Mouse (Mus musculus) embryonic fibroblast, embryonic 13.5 days (primary cell): ENCODE measurements around the gene Pde4d. TPM values are rescaled to one million over a fixed set of nuclear protein-coding genes. Genes with fewer than 3 reads are reported as not detected.

ENCODE experiments used
- H3K27ac ChIP-seq: 2 replicates; pipeline ENCODE4 v1.5.1; 2012; ENCODE audit warnings: low read length, control low read depth, inconsistent platforms; ENCODE audit not compliant: insufficient read depth
- H3K4me1 ChIP-seq: 2 replicates; pipeline ENCODE4 v1.6.1; 2011; ENCODE audit warnings: low read length; ENCODE audit not compliant: control insufficient read depth, insufficient read depth
- H3K4me3 ChIP-seq: 2 replicates; pipeline ENCODE4 v1.5.1; 2011; ENCODE audit warnings: mild to moderate bottlenecking, control low read depth, low read length; ENCODE audit not compliant: insufficient read depth
- CTCF ChIP-seq: IDR thresholded peaks from 2 replicates; pipeline ENCODE4 v1.5.1; 2011; ENCODE audit warnings: mild to moderate bottlenecking, control low read depth, low read length, moderate library complexity, borderline replicate concordance; ENCODE audit not compliant: insufficient read depth
- POLR2A ChIP-seq: IDR thresholded peaks from 2 replicates; pipeline ENCODE4 v1.6.1; 2011; ENCODE audit warnings: low read depth, mild to moderate bottlenecking, control low read depth, low read length, moderate library complexity
- polyA plus RNA-seq: library from polyadenylated mRNA; stranded (reverse); fragments of >200 nt; gene quantifications from 2 replicates; pipeline ENCODE4 v1.2.4, GENCODE M21; 2011; ENCODE audit warnings: low read depth; ENCODE audit not compliant: missing spikeins, insufficient read length

The Pde4d gene
- polyA plus RNA-seq, 1 experiment, result 26.9 TPM

DNA sequence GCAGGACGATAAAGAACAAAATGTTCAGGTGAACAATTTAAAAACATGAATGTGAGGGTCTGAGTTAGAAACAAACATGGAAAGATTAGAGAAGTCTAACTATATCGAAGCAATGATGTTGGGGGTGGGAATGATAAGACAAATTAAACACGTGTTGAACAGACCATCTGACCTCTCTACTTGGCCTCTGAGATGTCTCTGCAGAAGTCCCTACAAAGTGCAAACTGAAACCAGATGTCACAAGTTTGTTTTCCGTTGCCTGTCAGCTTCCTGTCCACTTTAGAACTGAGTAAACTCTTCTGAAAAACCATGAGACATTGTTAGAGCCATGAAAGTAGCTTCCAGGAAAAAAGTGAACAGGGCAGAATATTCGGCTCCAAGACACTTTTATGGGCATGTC, 404.3 kb downstream of the Pde4d start:
- no peak overlapping the region for H3K27ac ChIP-seq
- H3K4me1 ChIP-seq, result no peaks in the 10 kb centered on the region
- H3K4me3 ChIP-seq, result no peak overlapping the region
- TF ChIP-seq POLR2A (no peak), CTCF (no peak)

GRCm38 (mm10) chr13:108856776-108857435, 407.2 kb downstream of the Pde4d start:
- TF ChIP-seq POLR2A (no peak), CTCF (no peak)
- H3K4me1 ChIP-seq, result no peaks in the 10 kb centered on the region
- H3K27ac ChIP-seq, result no peak overlapping the region
- H3K4me3 ChIP-seq, result no peak overlapping the region

- H3K4me3 ChIP-seq, result no peak overlapping the region
- H3K4me1 ChIP-seq, result no peaks in the 10 kb centered on the region
- H3K27ac ChIP-seq, result no peak overlapping the region
- TF ChIP-seq POLR2A (no peak), CTCF (no peak)
Measured at GRCm38 (mm10) chr13:108859336-108859735, 409.6 kb downstream of the Pde4d start.

DNA sequence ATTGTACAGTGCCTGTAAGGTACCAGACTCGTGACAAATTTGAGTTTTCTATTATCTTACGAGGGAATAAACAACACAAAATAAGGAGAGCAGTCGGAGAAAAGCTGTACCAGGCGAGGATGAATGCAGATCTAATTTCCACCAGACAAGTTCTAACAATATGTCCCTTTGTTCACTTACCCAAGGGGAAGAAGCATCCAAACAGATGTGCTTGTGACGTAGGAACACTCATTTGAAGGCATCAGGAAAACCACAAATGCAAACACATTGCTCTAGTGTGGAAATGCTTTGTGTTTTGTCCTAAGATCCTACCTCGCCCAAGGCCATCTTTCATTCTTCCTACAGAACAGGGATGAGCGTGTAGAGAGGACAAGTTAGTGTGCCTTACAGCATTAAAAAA, 411.0 kb downstream of the Pde4d start:
- no peak overlapping the region for H3K27ac ChIP-seq
- no peaks in the 10 kb centered on the region for H3K4me1 ChIP-seq
- H3K4me3 ChIP-seq, result no peak overlapping the region
- TF ChIP-seq CTCF (no peak), POLR2A (no peak)

- Histone ChIP-seq H3K4me1 (no peaks in the 10 kb centered on the region), H3K4me3 (no peak overlapping the region), H3K27ac (no peak overlapping the region)
- TF ChIP-seq CTCF (no peak), POLR2A (no peak)
Measured at GRCm38 (mm10) chr13:108861707-108862106, 412.0 kb downstream of the Pde4d start.

DNA sequence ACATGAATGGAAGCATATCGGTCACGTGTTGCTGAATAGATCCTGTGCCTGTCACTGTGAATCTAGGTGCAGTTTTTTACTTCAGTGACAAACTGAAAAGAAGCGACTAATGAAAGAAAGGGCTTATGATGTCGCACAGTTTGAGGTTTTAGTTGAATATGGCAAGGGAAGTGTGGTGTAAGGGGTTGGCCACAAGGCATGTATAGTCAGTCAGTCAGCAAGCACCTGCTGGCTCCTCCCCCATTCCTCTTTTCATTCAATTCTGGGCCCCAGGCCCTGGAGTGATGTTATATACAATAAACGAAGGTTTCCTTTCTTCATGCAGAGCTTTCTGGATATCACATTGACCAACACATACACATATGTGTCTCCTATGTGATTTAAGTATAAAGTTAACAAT, 412.4 kb downstream of the Pde4d start:
- TF ChIP-seq POLR2A (no peak), CTCF (no peak)
- no peaks in the 10 kb centered on the region for H3K4me1 ChIP-seq
- H3K4me3 ChIP-seq, result no peak overlapping the region
- H3K27ac ChIP-seq, result no peak overlapping the region

DNA sequence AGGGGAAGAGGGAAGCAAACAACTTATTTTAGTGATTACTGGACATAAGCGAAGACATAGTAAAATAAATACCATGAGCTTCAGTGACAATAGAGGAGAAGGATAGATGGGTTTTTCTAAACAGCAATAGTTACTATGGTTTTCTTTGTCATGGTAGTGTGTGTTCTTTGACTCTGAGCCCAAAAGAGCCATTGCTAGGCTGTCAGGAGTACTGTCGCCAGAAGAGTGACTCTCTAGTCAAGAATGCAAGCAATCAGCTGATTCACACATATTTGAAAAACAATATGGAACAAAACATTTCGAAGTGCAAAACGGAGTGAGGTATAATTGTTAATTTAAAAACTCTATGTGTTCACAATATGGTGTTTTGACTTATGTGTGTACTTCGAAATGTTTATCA, 450.4 kb downstream of the Pde4d start:
- H3K4me1 ChIP-seq, result no peaks in the 10 kb centered on the region; the same call in none of the 2 replicates
- no peak overlapping the region for H3K4me3 ChIP-seq
- H3K27ac ChIP-seq, result no peak overlapping the region
- no peak for TF ChIP-seq POLR2A
- no peak for TF ChIP-seq CTCF

DNA sequence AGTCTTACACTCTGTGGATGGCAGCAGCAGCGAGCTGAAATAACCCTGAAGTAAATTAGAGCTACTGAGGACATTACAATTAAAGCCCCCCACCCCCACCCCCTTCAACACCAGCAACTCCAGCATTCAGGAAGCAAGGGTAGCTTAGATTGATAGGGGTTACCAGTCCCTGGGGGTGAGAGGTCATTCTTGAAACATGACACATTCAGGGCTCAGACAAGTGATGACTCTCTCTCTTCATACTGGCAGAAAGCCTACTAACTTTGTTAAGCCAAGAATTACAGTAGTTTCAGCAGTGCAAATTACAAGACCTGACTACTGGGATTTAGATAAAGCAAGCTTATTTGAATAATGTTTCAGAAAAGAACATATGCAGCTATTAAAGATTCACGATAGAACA, 455.4 kb downstream of the Pde4d start:
- no peak overlapping the region; the same call in 1 of the 2 replicates for H3K27ac ChIP-seq
- H3K4me3 ChIP-seq, result no peak overlapping the region
- H3K4me1 ChIP-seq, result no peaks in the 10 kb centered on the region; the same call in none of the 2 replicates
- TF ChIP-seq CTCF (no peak), POLR2A (no peak)

GRCm38 (mm10) chr13:108909193-108909592, 459.4 kb downstream of the Pde4d start:
- Histone ChIP-seq H3K4me3 (no peak overlapping the region), H3K27ac (no peak overlapping the region), H3K4me1 (no peaks in the 10 kb centered on the region; the same call in none of the 2 replicates)
- TF ChIP-seq POLR2A (no peak), CTCF (no peak)

DNA sequence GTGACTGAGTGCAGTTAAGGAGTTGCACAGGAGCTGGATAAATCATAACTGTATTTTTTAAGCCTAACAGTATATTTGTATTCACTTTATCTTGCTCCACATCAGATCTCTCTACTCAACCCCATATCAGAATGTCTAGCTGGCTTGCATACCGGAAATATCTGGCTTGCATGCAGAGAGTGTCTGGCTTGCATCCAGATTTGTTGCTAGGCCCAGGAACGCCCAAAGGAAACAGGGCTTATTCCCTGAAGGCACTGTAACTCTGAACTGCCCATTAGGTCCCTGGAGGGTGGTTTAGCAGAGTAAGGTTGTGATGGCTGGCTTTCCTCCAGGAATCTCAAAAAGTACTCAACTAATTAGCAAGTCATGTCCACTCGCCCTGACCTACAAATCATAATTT, 464.9 kb downstream of the Pde4d start:
- TF ChIP-seq CTCF (no peak), POLR2A (no peak)
- no peaks in the 10 kb centered on the region for H3K4me1 ChIP-seq
- no peak overlapping the region for H3K4me3 ChIP-seq
- H3K27ac ChIP-seq, result no peak overlapping the region
